Mouse (Mus musculus) liver, embryonic 16.5 days (tissue): ENCODE data around the gene Mpp5. TPM values are rescaled to one million over a fixed set of nuclear protein-coding genes. Genes with fewer than 3 reads are reported as not detected.

ENCODE experiments used
- ATAC-seq: fragments of 200-750 bp; cut with Nextera tagmentation; 2 replicates; pipeline ENCODE4 v1.8.0; 2017; ENCODE audit warnings: low read depth, mild to moderate bottlenecking, moderate number of reproducible peaks, moderate library complexity
- H3K27ac ChIP-seq: fragments of 300-500 bp; sonication (generic); 2 replicates; pipeline ENCODE4 v1.5.1; 2014; ENCODE audit warnings: mild to moderate bottlenecking, low read length
- H3K27me3 ChIP-seq: fragments of 300-500 bp; sonication (generic); 2 replicates; pipeline ENCODE4 v1.6.1; 2014; ENCODE audit warnings: low read depth, low read length, mixed read lengths; ENCODE audit not compliant: control insufficient read depth, insufficient read depth
- H3K36me3 ChIP-seq: fragments of 300-500 bp; sonication (generic); 2 replicates; pipeline ENCODE4 v1.6.1; 2014; ENCODE audit warnings: mild to moderate bottlenecking; ENCODE audit not compliant: control insufficient read depth, insufficient read depth
- H3K4me1 ChIP-seq: fragments of 300-500 bp; sonication (generic); 2 replicates; pipeline ENCODE4 v1.6.1; 2014; ENCODE audit warnings: low read depth, low read length, mixed read lengths; ENCODE audit not compliant: control insufficient read depth
- H3K4me2 ChIP-seq: fragments of 300-500 bp; sonication (generic); 2 replicates; pipeline ENCODE4 v1.6.1; 2014; ENCODE audit warnings: low read depth, low read length, mixed read lengths
- H3K4me3 ChIP-seq: fragments of 300-500 bp; sonication (generic); 2 replicates; pipeline ENCODE4 v1.5.1; 2014; ENCODE audit warnings: low read depth, mild to moderate bottlenecking, low read length
- H3K9ac ChIP-seq: fragments of 300-500 bp; sonication (generic); 2 replicates; pipeline ENCODE4 v1.6.1; 2014; ENCODE audit warnings: low read depth, low read length
- H3K9me3 ChIP-seq: fragments of 300-500 bp; sonication (generic); replicated peaks from 2 replicates; pipeline ENCODE4 v1.6.1; 2016; ENCODE audit warnings: low read length; ENCODE audit not compliant: control insufficient read depth
- WGBS: fragments of 180-500 bp; shearing (Covaris S2); extraction: QIAGEN DNeasy Blood & Tissue Kit; methylation state at CpG from one replicate; pipeline ENCODE4 v1.1.7; 2014; ENCODE audit not compliant: insufficient replicate concordance; 5-methylcytosine and 5-hydroxymethylcytosine counted together
- polyA plus RNA-seq: library from polyadenylated mRNA; unstranded; fragments of >200 nt; fragmentation: Nextera tagmentation; extraction: Ambion mirVana; gene quantifications from 2 replicates; pipeline ENCODE4 v1.2.1, GENCODE M21; 2015

The Mpp5 gene
- polyA plus RNA-seq, 1 experiment from 2014 or later = 5.3 TPM

DNA sequence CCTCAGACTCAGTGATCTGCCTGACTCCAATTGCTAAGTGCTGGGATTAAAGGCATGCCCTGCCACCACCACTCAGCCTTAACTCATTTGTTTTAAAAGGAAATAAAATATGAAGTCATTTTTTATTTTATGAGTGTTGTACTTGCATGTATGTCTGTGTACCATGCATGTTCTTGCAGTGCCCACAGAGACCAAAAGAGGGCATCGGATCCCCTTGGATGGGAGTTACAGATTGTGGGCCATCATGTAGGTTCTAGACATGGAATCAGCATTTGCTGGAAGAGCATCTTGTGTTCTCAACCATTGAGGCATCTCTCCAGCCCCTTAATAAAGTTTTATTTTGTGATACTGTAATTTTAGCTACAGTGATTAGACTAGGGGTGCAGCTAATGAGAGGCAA lies 116.7 kb downstream of the Mpp5 start:
- H3K4me1 ChIP-seq = peaks cover 9% of the 10 kb centered on the region
- 84% methylated on average over 1 of the region's 1 CpGs for WGBS
- H3K4me3 ChIP-seq = no peak overlapping the region
- no peaks in the 10 kb centered on the region for H3K9me3 ChIP-seq
- no peak for ATAC-seq
- no peak overlapping the region for H3K27ac ChIP-seq
- no peaks in the 10 kb centered on the region for H3K27me3 ChIP-seq
- no peak overlapping the region for H3K9ac ChIP-seq
- no peak overlapping the region for H3K4me2 ChIP-seq
- peaks cover 20% of the 10 kb centered on the region for H3K36me3 ChIP-seq

DNA sequence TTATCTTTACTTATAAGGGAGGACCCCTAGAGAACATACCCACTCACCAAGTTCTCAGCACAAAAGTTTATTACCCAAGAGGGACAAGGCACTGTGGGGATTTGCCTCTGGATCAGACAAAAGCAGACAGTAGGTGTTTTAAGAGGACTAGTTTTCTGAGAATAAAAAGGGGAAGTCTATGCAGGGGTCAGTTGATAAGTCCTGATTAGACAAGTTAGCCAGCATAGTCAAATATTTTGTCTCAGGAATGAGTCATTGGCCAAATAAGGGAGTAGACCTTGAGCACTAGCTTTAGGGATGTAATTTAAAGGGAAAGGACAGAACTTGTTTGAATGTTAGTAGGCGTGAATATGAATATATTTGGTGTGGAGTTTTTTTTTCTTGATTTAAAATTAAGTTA lies 119.4 kb downstream of the Mpp5 start:
- no peak overlapping the region for H3K9ac ChIP-seq
- H3K4me3 ChIP-seq = no peak overlapping the region
- 64% methylated on average over 1 of the region's 1 CpGs for WGBS
- H3K27ac ChIP-seq = no peak overlapping the region
- H3K4me2 ChIP-seq = no peak overlapping the region
- no peaks in the 10 kb centered on the region for H3K27me3 ChIP-seq
- no peaks in the 10 kb centered on the region for H3K9me3 ChIP-seq
- ATAC-seq = no peak
- H3K36me3 ChIP-seq = peaks cover 20% of the 10 kb centered on the region
- peaks cover 5% of the 10 kb centered on the region for H3K4me1 ChIP-seq

DNA sequence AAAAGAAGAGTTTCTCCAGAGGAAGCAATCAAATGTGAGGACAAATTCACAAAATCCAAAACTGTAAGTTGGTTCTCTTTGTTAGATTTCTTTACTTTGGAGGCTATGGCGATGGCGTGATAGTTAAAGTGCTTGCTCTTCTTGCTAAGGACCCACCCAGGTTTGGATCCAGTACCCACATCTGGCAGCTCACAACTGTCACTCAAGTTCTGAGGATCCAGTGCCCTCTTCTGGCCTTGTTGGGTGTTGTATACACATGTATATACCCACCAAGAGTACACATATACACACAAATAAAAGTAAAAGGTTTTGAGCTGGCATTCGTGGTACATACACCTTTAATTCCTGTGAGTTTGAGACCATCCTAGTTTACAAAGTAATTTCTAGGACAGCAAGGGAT lies 125.9 kb downstream of the Mpp5 start:
- no peaks in the 10 kb centered on the region for H3K27me3 ChIP-seq
- no peak overlapping the region for H3K4me3 ChIP-seq
- no peaks in the 10 kb centered on the region for H3K4me1 ChIP-seq
- peaks cover 36% of the 10 kb centered on the region for H3K36me3 ChIP-seq
- no peak overlapping the region for H3K27ac ChIP-seq
- no peaks in the 10 kb centered on the region for H3K9me3 ChIP-seq
- WGBS = 89% methylated on average over 3 of the region's 3 CpGs
- ATAC-seq = no peak
- H3K9ac ChIP-seq = no peak overlapping the region
- H3K4me2 ChIP-seq = no peak overlapping the region

DNA sequence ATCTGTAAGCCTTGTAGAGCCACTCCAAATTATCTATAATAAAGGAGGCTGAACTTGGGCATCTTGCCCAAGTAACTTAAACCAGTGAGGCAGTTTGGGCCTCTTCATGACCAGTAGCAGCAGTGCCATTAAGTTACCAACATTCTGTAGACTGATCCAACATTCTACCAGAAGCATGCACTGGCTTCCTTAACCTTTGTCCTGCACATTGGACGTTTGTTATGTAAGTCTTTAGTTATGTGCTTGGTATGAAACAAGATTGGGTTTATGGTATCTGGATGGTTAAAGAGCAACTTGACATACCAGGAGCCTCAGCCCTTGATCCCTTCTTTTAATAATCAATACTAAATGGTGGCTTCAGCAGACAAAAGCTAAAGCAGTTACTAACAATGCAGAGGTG lies 141.4 kb downstream of the Mpp5 start:
- Histone ChIP-seq H3K9me3 (no peaks in the 10 kb centered on the region), H3K27me3 (no peaks in the 10 kb centered on the region), H3K4me3 (no peak overlapping the region), H3K36me3 (peaks cover 68% of the 10 kb centered on the region), H3K4me2 (no peak overlapping the region), H3K27ac (no peak overlapping the region), H3K9ac (no peak overlapping the region), H3K4me1 (no peaks in the 10 kb centered on the region)
- WGBS = 42% methylated on average over 1 of the region's 1 CpGs
- no peak for ATAC-seq

Other genes starting within 250 kb of the Mpp5 start
- gene Fam71d, start 57.4 kb upstream of the Mpp5 start, polyA plus RNA-seq = not detected in 2 replicates
- gene Atp6v1d, start 112.7 kb downstream of the Mpp5 start, polyA plus RNA-seq = 24.4 and 26.7 TPM in 2 replicates
- 139 and 149 TPM in 2 replicates for gene Eif2s1, start 112.9 kb downstream of the Mpp5 start, polyA plus RNA-seq
- 38.4 and 39.6 TPM in 2 replicates for gene Plek2, start 158.1 kb downstream of the Mpp5 start, polyA plus RNA-seq